Mouse (Mus musculus): ENCODE results near the gene Acsl1.

DNA sequence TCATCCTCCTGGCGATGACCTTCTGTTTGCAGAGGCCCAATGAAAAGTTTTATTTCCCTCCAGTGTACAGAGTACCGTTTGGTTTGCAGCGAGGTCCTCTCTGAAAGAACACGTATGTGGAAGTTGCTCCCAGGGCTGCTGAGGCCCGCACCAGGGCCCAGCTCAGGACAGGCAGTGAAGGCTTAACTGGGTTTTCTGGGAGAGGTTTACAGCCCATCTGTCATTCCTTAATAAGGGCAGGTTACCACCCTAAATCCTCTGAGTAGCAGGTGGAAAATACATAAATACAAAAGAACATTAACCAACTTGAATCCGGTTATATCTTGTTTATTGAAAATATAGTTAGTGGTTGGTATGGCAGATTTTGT, 9.7 kb downstream of the Acsl1 start:
- TF ChIP-seq CTCF (IDR thresholded peaks at IDR 0.05; ENCODE audit: extremely low read depth, insufficient read depth, insufficient read length, insufficient replicate concordance): no peak
- no peak for TF ChIP-seq POLR2A (IDR thresholded peaks at IDR 0.05; ENCODE audit: low read depth, low read length)

Data from spleen, adult 2 months (tissue).